Mouse (Mus musculus): Measurements from ENCODE around the gene Ces1a.

DNA sequence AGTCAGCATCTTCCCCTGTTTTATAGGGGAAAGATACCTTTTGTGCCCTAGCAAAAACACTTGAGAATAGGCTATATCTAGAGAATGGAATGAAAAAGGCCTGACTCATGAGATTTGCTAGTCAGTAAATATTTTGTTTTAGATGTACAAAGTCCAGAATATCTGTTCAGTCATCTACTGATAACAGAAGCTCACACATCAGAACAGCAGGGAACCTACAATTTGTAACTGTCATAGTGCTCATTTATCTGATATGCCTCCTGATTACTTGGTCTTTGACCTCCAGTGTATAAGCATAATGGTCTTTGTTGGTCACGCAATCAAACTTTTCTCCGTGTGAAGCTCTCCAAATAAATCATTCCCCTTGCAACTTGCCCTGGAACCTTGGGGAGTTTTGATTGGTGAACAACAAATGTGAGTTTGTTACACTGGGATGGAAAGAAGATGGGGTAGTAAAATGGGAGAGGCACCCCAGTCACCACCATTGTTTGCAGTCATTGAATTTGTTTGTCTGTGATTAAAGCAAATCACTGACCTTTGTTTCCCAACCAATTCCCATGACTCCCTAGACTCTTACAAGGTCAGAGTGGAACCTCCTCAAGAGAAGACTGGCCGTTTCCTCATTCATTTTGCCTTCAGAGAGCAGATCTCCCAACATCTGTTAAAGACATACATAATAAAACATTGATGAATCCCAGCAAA, 15.6 kb upstream of the Ces1a start:
- TF ChIP-seq CTCF (IDR thresholded peaks at IDR 0.05; ENCODE audit: borderline replicate concordance, control insufficient read depth, extremely low read depth, insufficient read depth, low read length, poor library complexity) (no peak), POLR2A (IDR thresholded peaks at IDR 0.05; ENCODE audit: control insufficient read depth, extremely low read depth, insufficient read depth, low read length, poor library complexity) (no peak)
